Mouse (Mus musculus) activated CD4-positive, CD25-positive, alpha-beta regulatory T cell (primary cell): ENCODE results near the gene Olfr809. TPM values are rescaled to one million over a fixed set of nuclear protein-coding genes. Genes with fewer than 3 reads are reported as not detected.

Experiments used
- polyA plus RNA-seq, 2 experiments: library from polyadenylated mRNA; unstranded; fragments of 100-300 nt; shearing (Covaris generic); gene quantifications; one replicate each; pipeline ENCODE4 v1.2.1; 2017

Gene Olfr809
- not detected for polyA plus RNA-seq

DNA sequence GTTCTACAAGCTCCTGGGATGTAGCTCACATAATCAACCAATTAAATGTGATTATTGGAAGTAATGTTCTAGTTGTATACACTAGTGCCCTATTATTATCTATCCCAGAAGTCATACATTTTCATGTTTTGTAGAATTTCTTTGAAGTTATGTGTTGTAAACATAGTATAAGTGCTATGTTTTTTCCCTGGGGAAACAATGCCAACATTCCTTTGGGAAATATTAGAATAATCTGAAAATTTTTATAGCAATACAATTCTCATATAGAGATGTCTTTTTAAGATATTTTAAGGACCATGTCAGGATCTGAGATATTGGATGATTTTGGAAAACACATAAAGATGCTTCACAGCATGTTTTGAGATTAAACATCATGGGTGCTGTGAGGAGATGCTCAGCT lies at the start of gene Olfr809:
Olfr809 (plus strand) TSS at position 301 of the 400 bp plus-strand sequence.

DNA sequence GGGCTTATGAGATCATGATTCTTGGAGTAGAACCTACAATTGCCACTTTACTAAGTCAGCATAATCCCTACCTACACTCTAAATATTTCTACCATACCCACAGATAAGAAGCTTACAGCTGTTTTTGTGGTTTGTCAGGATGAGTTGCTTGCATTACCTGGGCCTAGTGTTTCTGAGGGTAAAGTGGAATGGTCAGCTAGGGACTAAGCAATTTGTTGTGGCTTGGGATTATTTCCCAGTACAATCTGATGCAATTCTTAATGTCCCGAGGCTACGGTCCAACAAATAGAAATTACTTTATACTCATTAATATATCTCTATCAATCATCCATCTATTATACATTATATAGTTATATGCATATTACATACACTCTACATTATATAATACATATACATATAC lies 45.2 kb upstream of the Olfr809 start, which contains the start of gene Olfr805:
Olfr805 (minus strand) TSS at position 101 of the 400 bp plus-strand sequence.

DNA sequence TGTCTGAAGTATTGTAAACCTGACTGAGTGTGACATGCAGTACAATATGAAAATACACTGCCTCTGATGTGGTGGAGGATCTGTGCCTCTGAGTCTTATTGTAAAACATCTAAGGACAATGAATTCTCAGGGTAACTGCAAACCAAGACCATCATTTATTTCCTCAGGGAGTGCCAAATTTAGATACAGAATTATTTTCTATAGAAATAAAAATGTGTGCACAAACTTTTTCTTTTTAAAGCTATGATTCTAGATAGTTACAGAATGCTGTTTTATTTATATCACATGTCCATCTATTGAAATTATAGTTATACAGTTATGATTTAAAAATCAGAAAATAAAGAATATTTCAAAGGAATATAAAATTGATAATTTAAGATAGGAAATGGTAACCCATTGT lies 32.6 kb upstream of the Olfr809 start, which contains the start of gene Olfr806:
Olfr806 (minus strand) TSS at position 101 of the 400 bp plus-strand sequence.

DNA sequence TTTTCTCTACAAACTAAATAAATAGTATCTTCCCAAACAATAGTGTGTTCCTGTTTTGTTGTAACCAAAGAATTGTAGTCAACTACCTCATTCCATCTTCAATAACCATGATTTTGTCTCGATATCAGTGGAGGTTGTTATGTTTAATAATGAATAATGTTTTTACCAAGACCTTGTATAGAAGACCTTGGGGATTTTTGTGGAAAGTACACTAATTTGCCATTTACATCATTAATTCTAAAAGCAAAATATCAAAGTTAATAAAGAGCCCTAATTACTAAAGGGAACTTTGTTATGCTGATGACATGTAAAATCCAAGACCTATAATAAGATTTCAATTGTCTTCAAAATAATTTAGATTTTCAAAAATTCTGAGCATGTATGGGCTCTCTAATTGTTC lies 16.7 kb upstream of the Olfr809 start, which contains the start of gene Olfr807:
Olfr807 (minus strand) TSS at position 101 of the 400 bp plus-strand sequence.

DNA sequence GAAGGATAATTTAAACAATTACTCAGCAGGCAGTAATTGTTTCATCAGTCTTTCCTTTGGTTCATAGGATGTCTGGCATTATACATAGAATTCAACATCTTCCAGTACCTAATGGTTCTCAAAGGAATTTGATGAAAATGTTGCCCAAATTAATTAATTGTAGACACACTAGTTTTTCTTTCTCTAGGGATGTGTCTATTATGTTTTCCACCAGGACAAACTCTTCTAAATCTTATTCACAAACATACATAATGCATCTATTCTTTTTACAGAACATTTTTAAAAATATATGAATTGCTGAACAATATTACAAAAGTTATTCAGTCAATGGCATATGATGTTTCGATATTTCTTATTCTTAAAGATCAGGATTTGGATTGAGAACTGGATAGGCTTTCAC lies 9.3 kb upstream of the Olfr809 start, which contains the start of gene Olfr808:
Olfr808 (plus strand) TSS at position 301 of the 400 bp plus-strand sequence.

DNA sequence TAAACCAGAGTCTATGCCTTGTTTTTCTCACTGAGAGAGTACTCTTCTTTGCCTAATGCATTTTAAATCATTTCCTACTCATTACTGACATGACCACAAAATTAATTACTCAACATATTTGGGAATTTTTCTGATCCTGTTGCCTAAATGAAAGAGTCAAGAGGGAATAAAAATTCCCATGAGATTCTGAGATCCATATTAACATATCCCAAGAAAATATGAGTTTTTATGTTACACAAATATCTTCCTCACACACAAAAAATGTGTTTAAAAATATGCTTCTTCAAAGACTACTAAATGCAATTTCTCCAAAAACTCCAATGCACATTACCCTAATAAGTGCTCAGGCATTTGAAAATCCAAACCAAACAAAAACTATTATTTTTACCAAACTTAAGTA lies 20.4 kb downstream of the Olfr809 start, which contains the start of gene Olfr810:
Olfr810 (minus strand) TSS at position 101 of the 400 bp plus-strand sequence.

DNA sequence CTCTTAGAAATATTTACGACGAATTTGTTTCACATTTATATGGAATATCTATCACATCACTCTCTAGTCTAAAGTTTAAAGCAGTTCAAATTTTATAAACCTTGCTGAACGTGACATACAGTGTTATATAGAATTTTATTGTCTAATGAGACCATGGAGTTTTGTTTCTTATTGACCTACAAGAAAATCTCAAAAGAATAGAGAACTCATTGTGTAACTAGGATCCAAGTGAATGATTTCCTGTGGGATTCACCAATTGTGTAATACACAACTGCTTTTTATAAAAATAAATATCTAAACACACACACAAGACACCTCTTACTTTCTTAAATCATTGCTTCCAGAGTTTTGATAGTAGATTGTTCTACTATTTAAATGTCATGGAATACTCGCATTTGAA lies 29.9 kb downstream of the Olfr809 start, which contains the start of gene Olfr811:
Olfr811 (minus strand) TSS at position 101 of the 400 bp plus-strand sequence.

Other genes with a start within 250 kb of the Olfr809 start
- under 1 TPM in 1 of 2 experiments, not detected in 1; 0.15 TPM for gene Olfr792, start 235.5 kb upstream of the Olfr809 start, polyA plus RNA-seq
- not detected for gene Olfr794, start 207.0 kb upstream of the Olfr809 start, polyA plus RNA-seq
- gene Olfr796, start 162.1 kb upstream of the Olfr809 start, polyA plus RNA-seq = under 1 TPM in 1 of 2 experiments, not detected in 1; 0.07 TPM
- not detected for gene Olfr798, start 146.7 kb upstream of the Olfr809 start, polyA plus RNA-seq
- gene Olfr799, start 137.2 kb upstream of the Olfr809 start, polyA plus RNA-seq = under 1 TPM in 1 of 2 experiments, not detected in 1; 0.18 TPM
- not detected for gene Olfr800, start 116.9 kb upstream of the Olfr809 start, polyA plus RNA-seq
- gene Olfr801, start 100.8 kb upstream of the Olfr809 start, polyA plus RNA-seq = under 1 TPM in 1 of 2 experiments, not detected in 1; 0.30 TPM
- not detected for gene Olfr802, start 86.5 kb upstream of the Olfr809 start, polyA plus RNA-seq
- not detected for gene Olfr803, start 80.4 kb upstream of the Olfr809 start, polyA plus RNA-seq
- not detected for gene Olfr804, start 71.4 kb upstream of the Olfr809 start, polyA plus RNA-seq
- gene Olfr805, start 45.3 kb upstream of the Olfr809 start, polyA plus RNA-seq = not detected
- not detected for gene Olfr806, start 32.7 kb upstream of the Olfr809 start, polyA plus RNA-seq
- gene Olfr807, start 16.8 kb upstream of the Olfr809 start, polyA plus RNA-seq = not detected
- not detected for gene Olfr808, start 9.2 kb upstream of the Olfr809 start, polyA plus RNA-seq
- gene Olfr810, start 20.3 kb downstream of the Olfr809 start, polyA plus RNA-seq = not detected
- not detected for gene Olfr811, start 29.8 kb downstream of the Olfr809 start, polyA plus RNA-seq
- gene Olfr812, start 71.5 kb downstream of the Olfr809 start, polyA plus RNA-seq = under 1 TPM; 0.17 to 0.42 TPM
- gene Olfr813, start 80.7 kb downstream of the Olfr809 start, polyA plus RNA-seq = not detected
- under 1 TPM in 1 of 2 experiments, not detected in 1; 0.04 TPM for gene Olfr814, start 105.2 kb downstream of the Olfr809 start, polyA plus RNA-seq
- gene Olfr815, start 131.2 kb downstream of the Olfr809 start, polyA plus RNA-seq = under 1 TPM in 1 of 2 experiments, not detected in 1; 0.27 TPM
- gene Olfr816, start 141.0 kb downstream of the Olfr809 start, polyA plus RNA-seq = under 1 TPM in 1 of 2 experiments, not detected in 1; 0.28 TPM
- not detected for gene Olfr818, start 174.5 kb downstream of the Olfr809 start, polyA plus RNA-seq
- gene Olfr819, start 192.6 kb downstream of the Olfr809 start, polyA plus RNA-seq = not detected
- under 1 TPM in 1 of 2 experiments, not detected in 1; 0.17 TPM for gene Olfr247, start 201.5 kb downstream of the Olfr809 start, polyA plus RNA-seq
- gene Gm10310, start 210.4 kb downstream of the Olfr809 start, polyA plus RNA-seq = under 1 TPM in 1 of 2 experiments, not detected in 1; 0.23 TPM
- not detected for gene Olfr820, start 238.0 kb downstream of the Olfr809 start, polyA plus RNA-seq